Mouse (Mus musculus) G1E (cell line): ENCODE measurements around the gene Banf1.

Source experiments
- CTCF ChIP-seq: IDR thresholded peaks from 2 replicates; pipeline ENCODE4 v1.5.1; 2012; ENCODE audit warnings: low read depth, low read length, inconsistent platforms, mixed read lengths
- GATA1 ChIP-seq: IDR thresholded peaks from 2 replicates; pipeline ENCODE4 v1.6.1; 2012; ENCODE audit warnings: borderline replicate concordance, low read length, inconsistent platforms, mixed read lengths
- GATA2 ChIP-seq: IDR thresholded peaks from 2 replicates; pipeline ENCODE4 v1.6.1; 2012; ENCODE audit warnings: low read depth, low read length, inconsistent platforms, borderline replicate concordance
- TAL1 ChIP-seq: conservative IDR thresholded peaks from 2 replicates; pipeline ENCODE4 v1.6.1; 2012; ENCODE audit warnings: low read depth, low read length, inconsistent platforms, mixed read lengths

DNA sequence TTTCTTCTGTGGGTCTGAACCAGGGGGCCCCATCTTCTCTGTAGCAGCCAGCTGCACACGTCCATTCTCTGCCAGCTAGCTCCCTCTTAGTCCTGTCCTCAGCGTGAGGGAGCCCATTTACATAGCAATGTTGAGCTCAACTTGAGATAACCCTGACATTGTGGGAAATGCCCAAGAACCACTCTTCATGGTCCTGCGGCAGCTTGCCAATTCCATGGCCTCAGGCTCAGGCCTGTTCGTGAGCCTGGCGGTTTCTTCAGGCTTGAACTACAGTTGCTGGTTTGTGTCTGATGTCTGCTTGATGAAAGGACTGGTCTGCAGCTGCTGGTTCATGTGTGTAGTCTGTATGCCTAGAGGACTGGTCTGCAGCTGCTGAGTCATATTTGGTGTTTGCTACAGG lies 32.2 kb downstream of the Banf1 start:
- TF ChIP-seq CTCF (no peak), TAL1 (no peak), GATA1 (no peak), GATA2 (no peak)
